Mouse (Mus musculus): ENCODE data around the gene Dicer1. TPM values are rescaled to one million over a fixed set of nuclear protein-coding genes. Genes with fewer than 3 reads are reported as not detected.

Gene Dicer1
- 5.1 TPM for polyA plus RNA-seq (2012; fragmentation: generic; extraction: Trizol)

DNA sequence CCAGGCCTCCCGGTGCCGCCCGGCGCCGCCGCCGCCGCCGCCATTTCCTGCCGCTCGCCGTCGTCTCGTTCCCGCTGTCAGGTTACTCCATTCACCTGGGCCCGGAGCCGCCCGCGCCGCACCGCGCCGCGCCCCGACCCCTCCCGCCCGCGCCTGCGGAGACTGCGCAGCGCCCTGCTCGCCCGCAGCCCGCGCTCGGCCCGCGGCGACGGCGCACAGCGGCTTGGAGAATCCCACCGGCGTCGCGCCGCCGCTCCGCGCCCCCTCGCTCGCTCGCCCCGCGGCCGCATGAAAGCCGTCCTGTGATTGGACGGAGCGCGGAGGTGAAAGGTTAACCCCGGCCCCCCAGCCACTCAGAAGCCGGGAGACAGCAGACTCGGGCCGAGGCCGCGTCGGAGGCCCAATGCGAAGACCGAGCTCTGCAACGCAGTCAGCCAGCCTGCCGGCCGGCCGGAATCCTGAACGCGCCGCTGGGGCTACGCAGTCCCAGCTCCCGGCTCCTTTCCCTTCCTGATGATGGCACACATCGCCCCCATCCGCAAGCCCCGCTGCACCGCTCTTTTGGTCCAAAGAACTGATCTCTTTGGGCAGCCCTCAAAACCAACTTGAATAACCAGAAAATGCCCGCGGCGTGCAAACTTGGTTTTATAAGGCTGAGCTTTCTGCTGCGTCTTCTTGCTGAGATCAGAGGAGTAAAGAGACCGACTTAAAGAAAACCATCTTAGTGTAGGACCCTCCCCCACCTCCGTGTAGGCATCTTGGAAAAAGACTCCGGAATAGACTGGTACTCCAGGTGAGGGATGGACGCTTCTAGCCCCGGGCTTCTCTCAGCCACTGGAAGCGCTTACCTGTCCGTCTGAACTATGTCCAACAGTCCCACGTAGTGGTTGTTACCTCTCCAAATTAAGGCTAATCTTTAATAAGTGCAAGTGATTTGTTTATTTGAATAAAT is at the start of gene Dicer1:
Dicer1 (minus strand) TSS at position 139 of the 952 bp plus-strand sequence.
- peaks cover 45% of the 10 kb centered on the region for H3K79me2 ChIP-seq (ENCODE audit: control insufficient read depth, insufficient read depth)
- H3ac ChIP-seq (ENCODE audit: control insufficient read depth, insufficient read length) = peak within 1 kb of the TSS; percentile 89
- no peak for TF ChIP-seq CEBPB (IDR thresholded peaks at IDR 0.05; ENCODE audit: insufficient read depth, poor library complexity, severe bottlenecking)
- TF ChIP-seq POLR2A (IDR thresholded peaks at IDR 0.05; ENCODE audit: insufficient read length, low read depth) = peak; percentile 61
- TF ChIP-seq E2F4 (IDR thresholded peaks at IDR 0.05; ENCODE audit: insufficient read depth) = peak; percentile 24
- H3K27me3 ChIP-seq (ENCODE audit: control insufficient read depth, insufficient read depth, insufficient read length) = no peaks in the 10 kb centered on the region
- H3K4me2 ChIP-seq (ENCODE audit: low read depth) = peak within 1 kb of the TSS; percentile 99
- H3K36me3 ChIP-seq (ENCODE audit: control insufficient read depth, insufficient read depth) = no peaks in the 10 kb centered on the region
- peak within 1 kb of the TSS; percentile 57 for H3K4me3 ChIP-seq

DNA sequence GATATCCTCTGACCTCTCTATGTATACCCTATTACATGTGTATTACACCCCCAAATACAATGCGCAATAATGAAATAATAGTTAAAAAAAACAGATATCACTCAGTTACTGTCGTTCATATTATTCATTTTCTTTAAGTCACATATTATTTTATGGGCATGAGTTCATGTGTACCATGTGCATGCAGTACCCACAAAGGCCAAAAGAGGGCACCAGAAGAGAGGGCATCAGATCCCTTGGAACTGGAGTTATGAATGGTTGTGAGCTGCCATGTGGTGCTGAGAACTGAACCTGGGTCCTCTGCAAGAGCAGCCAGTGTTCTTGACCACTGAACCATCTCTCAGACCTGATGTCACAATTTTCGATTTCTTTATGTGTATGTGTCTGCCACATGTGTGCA is 47.6 kb upstream of the Dicer1 start:
- Histone ChIP-seq H3K79me2 (ENCODE audit: control insufficient read depth, insufficient read depth) (no peaks in the 10 kb centered on the region), H3ac (ENCODE audit: control insufficient read depth, insufficient read length) (no peak overlapping the region), H3K36me3 (ENCODE audit: control insufficient read depth, insufficient read depth) (no peaks in the 10 kb centered on the region), H3K27me3 (ENCODE audit: control insufficient read depth, insufficient read depth, insufficient read length) (peaks cover 39% of the 10 kb centered on the region), H3K4me3 (no peak overlapping the region), H3K4me2 (ENCODE audit: low read depth) (no peak overlapping the region)
- no peak for TF ChIP-seq E2F4 (IDR thresholded peaks at IDR 0.05; ENCODE audit: insufficient read depth)
- no peak for TF ChIP-seq MAX (IDR thresholded peaks at IDR 0.05; ENCODE audit: low read depth)
- no peak for TF ChIP-seq TCF12 (IDR thresholded peaks at IDR 0.05; ENCODE audit: insufficient read depth, poor library complexity, severe bottlenecking)
- TF ChIP-seq CEBPB (IDR thresholded peaks at IDR 0.05; ENCODE audit: insufficient read depth, poor library complexity, severe bottlenecking) = no peak
- no peak for TF ChIP-seq MYOG (IDR thresholded peaks at IDR 0.05; ENCODE audit: control insufficient read depth in 1 of 3, insufficient read depth in 1 of 3, insufficient read length in 2 of 3, low read depth in 2 of 3)
- TF ChIP-seq TCF3 (IDR thresholded peaks at IDR 0.05; ENCODE audit: insufficient read length, low read depth) = no peak
- TF ChIP-seq USF1 (IDR thresholded peaks at IDR 0.05; ENCODE audit: low read depth) = no peak
- no peak for TF ChIP-seq POLR2A (IDR thresholded peaks at IDR 0.05; ENCODE audit: insufficient read length, low read depth)
- TF ChIP-seq MYOD1 (IDR thresholded peaks at IDR 0.05; ENCODE audit: control insufficient read depth in 1 of 3, insufficient read length in 2 of 3, low read depth in 2 of 3) = no peak
- no peak for TF ChIP-seq SRF (IDR thresholded peaks at IDR 0.05; ENCODE audit: control insufficient read depth, insufficient read length, low read depth)
- TF ChIP-seq REST (IDR thresholded peaks at IDR 0.05; ENCODE audit: insufficient read depth, insufficient read length) = no peak
- TF ChIP-seq POLR2AphosphoS2 (IDR thresholded peaks at IDR 0.05; ENCODE audit: insufficient read length, low read depth) = no peak

DNA sequence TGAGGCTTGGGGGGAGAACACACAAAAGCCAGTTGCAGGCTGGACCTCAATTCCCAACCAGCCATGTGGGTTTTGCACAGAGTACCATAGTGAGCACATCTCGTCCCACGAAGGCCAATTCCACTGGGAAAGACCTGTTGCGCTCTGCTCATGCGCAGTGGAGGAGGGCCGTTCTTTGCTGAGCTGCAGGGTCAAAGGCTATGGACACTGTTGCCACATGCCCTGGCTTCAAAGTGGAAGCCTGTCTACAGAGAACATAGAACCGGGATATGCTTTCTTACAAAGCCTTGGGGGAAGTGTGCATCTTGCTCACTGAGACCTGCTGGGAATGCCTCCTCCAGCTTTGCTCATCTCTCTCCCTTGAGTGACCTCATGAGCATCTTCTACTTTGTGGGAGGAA is 46.2 kb upstream of the Dicer1 start:
- Histone ChIP-seq H3K27me3 (ENCODE audit: control insufficient read depth, insufficient read depth, insufficient read length) (peaks cover 38% of the 10 kb centered on the region), H3K4me3 (no peak overlapping the region), H3ac (ENCODE audit: control insufficient read depth, insufficient read length) (no peak overlapping the region), H3K36me3 (ENCODE audit: control insufficient read depth, insufficient read depth) (no peaks in the 10 kb centered on the region), H3K4me2 (ENCODE audit: low read depth) (no peak overlapping the region), H3K79me2 (ENCODE audit: control insufficient read depth, insufficient read depth) (no peaks in the 10 kb centered on the region)
- TF ChIP-seq CEBPB (IDR thresholded peaks at IDR 0.05; ENCODE audit: insufficient read depth, poor library complexity, severe bottlenecking) (no peak), USF1 (IDR thresholded peaks at IDR 0.05; ENCODE audit: low read depth) (no peak), MYOD1 (IDR thresholded peaks at IDR 0.05; ENCODE audit: control insufficient read depth in 1 of 3, insufficient read length in 2 of 3, low read depth in 2 of 3) (no peak), POLR2A (IDR thresholded peaks at IDR 0.05; ENCODE audit: insufficient read length, low read depth) (no peak), TCF3 (IDR thresholded peaks at IDR 0.05; ENCODE audit: insufficient read length, low read depth) (no peak), TCF12 (IDR thresholded peaks at IDR 0.05; ENCODE audit: insufficient read depth, poor library complexity, severe bottlenecking) (no peak)

DNA sequence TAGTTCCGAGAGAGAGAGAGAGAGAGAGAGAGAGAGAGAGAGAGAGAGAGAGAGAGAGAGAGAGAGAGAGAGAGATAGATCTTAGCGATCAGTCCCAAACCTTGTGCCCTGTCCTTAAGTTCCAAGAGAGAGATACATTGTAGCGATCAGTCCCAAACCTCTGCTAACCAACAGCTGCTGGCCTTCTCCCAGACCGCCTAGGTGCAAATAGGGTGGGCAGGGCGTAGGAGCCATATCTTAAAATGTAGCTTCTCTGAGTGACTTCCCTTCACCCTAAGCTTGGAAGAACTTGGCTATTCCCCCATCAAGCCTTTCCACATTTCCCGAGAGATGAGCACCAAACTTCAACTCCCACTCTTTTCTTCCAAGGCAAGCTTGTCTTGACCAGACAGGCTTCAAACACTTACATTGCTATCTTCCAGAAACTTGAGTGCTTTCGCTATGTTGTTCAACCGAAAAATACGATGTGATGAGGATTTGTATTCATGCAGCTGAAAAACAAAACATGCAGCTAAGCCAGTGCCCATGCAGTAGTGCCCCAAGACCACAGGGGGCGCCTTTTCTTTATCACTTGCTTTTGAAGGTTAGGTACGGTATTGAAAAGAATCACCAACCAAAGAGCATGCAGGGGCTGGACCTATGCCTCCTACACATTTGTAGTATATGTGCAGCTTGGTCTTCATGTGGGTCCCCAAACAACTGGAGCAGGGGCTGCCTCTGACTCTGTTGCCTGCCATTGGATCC is 45.1 kb upstream of the Dicer1 start:
- TF ChIP-seq MYOD1 (IDR thresholded peaks at IDR 0.05; ENCODE audit: control insufficient read depth in 1 of 3, insufficient read length in 2 of 3, low read depth in 2 of 3) (no peak), MYOG (IDR thresholded peaks at IDR 0.05; ENCODE audit: control insufficient read depth in 1 of 3, insufficient read depth in 1 of 3, insufficient read length in 2 of 3, low read depth in 2 of 3) (no peak), E2F4 (IDR thresholded peaks at IDR 0.05; ENCODE audit: insufficient read depth) (no peak), USF1 (IDR thresholded peaks at IDR 0.05; ENCODE audit: low read depth) (no peak), REST (IDR thresholded peaks at IDR 0.05; ENCODE audit: insufficient read depth, insufficient read length) (no peak), POLR2AphosphoS2 (IDR thresholded peaks at IDR 0.05; ENCODE audit: insufficient read length, low read depth) (no peak), TCF12 (IDR thresholded peaks at IDR 0.05; ENCODE audit: insufficient read depth, poor library complexity, severe bottlenecking) (no peak), MAX (IDR thresholded peaks at IDR 0.05; ENCODE audit: low read depth) (no peak), POLR2A (IDR thresholded peaks at IDR 0.05; ENCODE audit: insufficient read length, low read depth) (no peak), SRF (IDR thresholded peaks at IDR 0.05; ENCODE audit: control insufficient read depth, insufficient read length, low read depth) (no peak), CEBPB (IDR thresholded peaks at IDR 0.05; ENCODE audit: insufficient read depth, poor library complexity, severe bottlenecking) (no peak), TCF3 (IDR thresholded peaks at IDR 0.05; ENCODE audit: insufficient read length, low read depth) (no peak)
- H3K27me3 ChIP-seq (ENCODE audit: control insufficient read depth, insufficient read depth, insufficient read length) = peaks cover 28% of the 10 kb centered on the region
- no peaks in the 10 kb centered on the region for H3K79me2 ChIP-seq (ENCODE audit: control insufficient read depth, insufficient read depth)
- no peaks in the 10 kb centered on the region for H3K36me3 ChIP-seq (ENCODE audit: control insufficient read depth, insufficient read depth)
- H3ac ChIP-seq (ENCODE audit: control insufficient read depth, insufficient read length) = no peak overlapping the region
- H3K4me3 ChIP-seq = no peak overlapping the region
- H3K4me2 ChIP-seq (ENCODE audit: low read depth) = no peak overlapping the region
